Mouse (Mus musculus) forebrain, embryonic 15.5 days (tissue): ENCODE data around the gene Arhgef16. TPM values are rescaled to one million over a fixed set of nuclear protein-coding genes. Genes with fewer than 3 reads are reported as not detected.

Source experiments
- ATAC-seq: fragments of 200-750 bp; cut with Nextera tagmentation; replicated peaks from 2 replicates; pipeline ENCODE4 v1.8.0; 2017; ENCODE audit warnings: mild to moderate bottlenecking, moderate TSS enrichment, moderate library complexity
- H3K27ac ChIP-seq: fragments of 300-500 bp; sonication (generic); replicated peaks from 2 replicates; pipeline ENCODE4 v1.5.1; 2015; ENCODE audit warnings: mild to moderate bottlenecking, inconsistent platforms
- H3K27me3 ChIP-seq: fragments of 300-500 bp; sonication (generic); 2 replicates; pipeline ENCODE4 v1.6.1; 2015; ENCODE audit warnings: inconsistent platforms
- H3K36me3 ChIP-seq: fragments of 300-500 bp; sonication (generic); 2 replicates; pipeline ENCODE4 v1.6.1; 2015; ENCODE audit warnings: mild to moderate bottlenecking, inconsistent platforms
- H3K4me1 ChIP-seq: fragments of 300-500 bp; sonication (generic); 2 replicates; pipeline ENCODE4 v1.6.1; 2015; ENCODE audit warnings: inconsistent platforms
- H3K4me2 ChIP-seq: fragments of 300-500 bp; sonication (generic); replicated peaks from 2 replicates; pipeline ENCODE4 v1.6.1; 2015; ENCODE audit warnings: mild to moderate bottlenecking, inconsistent platforms
- H3K4me3 ChIP-seq: fragments of 300-500 bp; sonication (generic); 2 replicates; pipeline ENCODE4 v1.5.1; 2015; ENCODE audit warnings: mild to moderate bottlenecking, inconsistent platforms
- H3K9ac ChIP-seq: fragments of 300-500 bp; sonication (generic); replicated peaks from 2 replicates; pipeline ENCODE4 v1.6.1; 2015; ENCODE audit warnings: mild to moderate bottlenecking, inconsistent platforms
- H3K9me3 ChIP-seq: fragments of 300-500 bp; sonication (generic); 2 replicates; pipeline ENCODE4 v1.6.1; 2016; ENCODE audit warnings: inconsistent platforms
- WGBS: fragments of 180-500 bp; shearing (Covaris S2); methylation state at CpG from one replicate; pipeline ENCODE4 v1.1.7; 2015; ENCODE audit warnings: mixed read lengths; 5-methylcytosine and 5-hydroxymethylcytosine counted together
- polyA plus RNA-seq: library from polyadenylated mRNA; unstranded; fragments of >200 nt; fragmentation: Nextera tagmentation; extraction: Ambion mirVana; gene quantifications from 2 replicates; pipeline ENCODE4 v1.2.1, GENCODE M21; 2015

The Arhgef16 gene
- polyA plus RNA-seq, 1 experiment from 2014 or later: 0.60 TPM

DNA sequence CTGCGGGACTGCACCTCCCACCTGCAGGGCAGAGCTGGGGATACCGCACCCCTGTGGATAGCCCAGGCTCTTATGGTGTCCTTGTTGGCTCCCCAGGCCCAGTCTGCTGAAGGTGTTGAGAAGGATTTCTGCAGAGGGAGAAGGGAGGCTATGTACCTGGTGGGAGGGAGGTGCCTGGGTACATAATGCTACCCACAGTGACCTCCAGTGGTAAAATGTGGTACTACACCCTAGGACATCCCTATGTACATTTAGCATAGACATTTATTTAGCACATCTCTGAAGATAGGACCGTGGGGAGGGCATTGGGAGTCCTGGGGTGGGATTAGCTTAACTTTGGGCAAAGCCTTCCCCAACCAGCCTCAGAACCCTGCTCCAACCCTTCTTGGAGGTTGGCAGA is 28.5 kb downstream of the Arhgef16 start:
- WGBS: 57% methylated on average over 3 of the region's 3 CpGs
- H3K4me3 ChIP-seq: no peak overlapping the region
- H3K36me3 ChIP-seq: no peaks in the 10 kb centered on the region
- H3K4me1 ChIP-seq: no peaks in the 10 kb centered on the region
- no peak overlapping the region for H3K27ac ChIP-seq
- H3K4me2 ChIP-seq: no peak overlapping the region
- H3K9ac ChIP-seq: no peak overlapping the region
- H3K27me3 ChIP-seq: no peaks in the 10 kb centered on the region
- ATAC-seq: no peak; the same call in 1 of the 2 replicates
- no peaks in the 10 kb centered on the region for H3K9me3 ChIP-seq

DNA sequence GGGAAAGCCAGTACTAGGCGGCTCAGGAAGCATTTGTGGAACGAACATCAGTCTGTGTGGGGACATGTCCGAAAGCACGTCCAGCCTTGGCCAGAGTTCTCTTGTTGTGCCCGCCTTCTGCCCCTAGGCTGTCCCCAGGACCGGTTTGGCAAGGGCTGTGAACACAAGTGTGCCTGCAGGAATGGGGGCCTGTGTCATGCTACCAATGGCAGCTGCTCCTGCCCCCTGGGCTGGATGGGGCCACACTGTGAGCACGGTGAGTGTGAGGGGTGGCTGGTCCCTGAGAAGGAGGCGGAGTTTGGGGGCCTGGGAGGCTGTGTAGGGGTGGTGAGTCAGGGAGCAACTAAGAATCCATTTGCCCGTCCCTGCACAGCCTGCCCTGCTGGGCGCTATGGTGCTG is 32.0 kb downstream of the Arhgef16 start:
- Histone ChIP-seq H3K27ac (no peak overlapping the region), H3K4me2 (no peak overlapping the region), H3K9me3 (no peaks in the 10 kb centered on the region), H3K36me3 (no peaks in the 10 kb centered on the region), H3K4me3 (no peak overlapping the region), H3K4me1 (no peaks in the 10 kb centered on the region), H3K27me3 (no peaks in the 10 kb centered on the region), H3K9ac (no peak overlapping the region)
- ATAC-seq: no peak
- WGBS: 58% methylated on average over 10 of the region's 10 CpGs

DNA sequence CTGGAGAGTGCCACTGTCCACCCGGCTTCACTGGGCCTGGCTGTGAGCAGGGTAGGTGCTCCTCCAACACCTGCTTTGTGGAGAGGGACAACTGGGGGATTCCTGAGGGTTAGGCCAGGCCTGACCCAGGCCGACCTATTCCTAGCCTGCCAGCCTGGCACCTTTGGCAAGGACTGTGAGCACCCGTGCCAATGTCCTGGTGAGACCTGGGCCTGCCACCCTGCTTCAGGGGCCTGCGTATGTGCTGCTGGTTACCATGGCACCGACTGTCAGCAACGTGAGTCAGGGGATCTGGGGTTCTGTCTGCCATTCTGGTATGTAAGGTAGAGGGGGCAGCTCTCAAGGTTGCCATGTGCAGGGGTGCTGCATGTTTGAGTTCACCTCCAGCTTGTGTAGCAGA is 34.0 kb downstream of the Arhgef16 start:
- H3K27me3 ChIP-seq: no peaks in the 10 kb centered on the region
- no peaks in the 10 kb centered on the region for H3K36me3 ChIP-seq
- H3K4me3 ChIP-seq: no peak overlapping the region
- no peak overlapping the region for H3K9ac ChIP-seq
- peaks cover 4% of the 10 kb centered on the region; the same call in 1 of the 2 replicates for H3K9me3 ChIP-seq
- H3K27ac ChIP-seq: no peak overlapping the region
- 84% methylated on average over 6 of the region's 6 CpGs for WGBS
- no peak for ATAC-seq
- H3K4me1 ChIP-seq: no peaks in the 10 kb centered on the region
- no peak overlapping the region for H3K4me2 ChIP-seq

DNA sequence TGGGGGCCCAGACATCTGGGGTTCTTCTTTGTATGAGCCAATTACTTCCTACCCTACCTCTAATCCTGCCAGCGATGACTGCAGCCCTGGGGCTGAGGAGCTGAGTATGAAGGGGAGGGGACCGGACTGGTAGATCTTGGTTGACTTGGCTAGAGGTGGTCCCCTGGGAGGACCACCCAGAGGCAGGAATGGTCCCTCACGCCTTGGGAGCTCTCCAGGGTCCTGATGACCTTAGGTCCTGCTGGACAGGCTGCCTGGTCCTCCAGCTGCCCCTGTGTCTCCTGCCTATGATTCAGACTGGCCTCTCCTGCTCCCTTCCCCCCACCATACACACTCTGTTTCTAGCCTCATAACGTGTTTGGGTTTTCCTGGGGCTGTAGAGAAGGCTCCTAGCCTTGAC is 39.4 kb downstream of the Arhgef16 start:
- H3K4me1 ChIP-seq: no peaks in the 10 kb centered on the region
- ATAC-seq: no peak
- H3K36me3 ChIP-seq: no peaks in the 10 kb centered on the region
- H3K4me2 ChIP-seq: no peak overlapping the region
- peaks cover 4% of the 10 kb centered on the region; the same call in 1 of the 2 replicates for H3K9me3 ChIP-seq
- 59% methylated on average over 4 of the region's 4 CpGs for WGBS
- no peaks in the 10 kb centered on the region for H3K27me3 ChIP-seq
- H3K9ac ChIP-seq: no peak overlapping the region
- no peak overlapping the region for H3K4me3 ChIP-seq
- H3K27ac ChIP-seq: no peak overlapping the region

DNA sequence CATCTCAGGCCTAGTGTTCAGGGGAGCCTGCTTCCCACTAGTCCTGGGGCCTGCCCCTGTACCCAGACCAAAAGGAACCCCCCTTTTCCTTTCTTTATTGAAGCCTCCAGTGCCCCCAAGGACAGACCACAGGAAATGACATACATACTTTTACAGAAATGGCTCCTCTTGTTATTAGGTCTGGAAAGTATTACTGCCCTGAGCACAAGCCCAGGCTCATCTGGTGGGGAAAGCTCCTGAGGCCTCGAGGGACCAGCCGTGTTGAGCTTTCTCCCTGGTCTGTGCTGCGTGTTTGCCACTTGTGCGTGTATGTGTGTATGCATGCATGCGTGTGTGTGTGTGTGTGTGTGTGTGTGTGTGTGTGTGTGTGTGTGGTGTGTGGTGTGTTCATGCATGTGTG is 40.7 kb downstream of the Arhgef16 start:
- no peak for ATAC-seq
- Histone ChIP-seq H3K4me2 (no peak overlapping the region), H3K27me3 (no peaks in the 10 kb centered on the region), H3K9me3 (peaks cover 4% of the 10 kb centered on the region; the same call in 1 of the 2 replicates), H3K4me3 (no peak overlapping the region), H3K9ac (no peak overlapping the region), H3K4me1 (no peaks in the 10 kb centered on the region), H3K36me3 (no peaks in the 10 kb centered on the region), H3K27ac (no peak overlapping the region)
- WGBS: 96% methylated on average over 5 of the region's 5 CpGs

DNA sequence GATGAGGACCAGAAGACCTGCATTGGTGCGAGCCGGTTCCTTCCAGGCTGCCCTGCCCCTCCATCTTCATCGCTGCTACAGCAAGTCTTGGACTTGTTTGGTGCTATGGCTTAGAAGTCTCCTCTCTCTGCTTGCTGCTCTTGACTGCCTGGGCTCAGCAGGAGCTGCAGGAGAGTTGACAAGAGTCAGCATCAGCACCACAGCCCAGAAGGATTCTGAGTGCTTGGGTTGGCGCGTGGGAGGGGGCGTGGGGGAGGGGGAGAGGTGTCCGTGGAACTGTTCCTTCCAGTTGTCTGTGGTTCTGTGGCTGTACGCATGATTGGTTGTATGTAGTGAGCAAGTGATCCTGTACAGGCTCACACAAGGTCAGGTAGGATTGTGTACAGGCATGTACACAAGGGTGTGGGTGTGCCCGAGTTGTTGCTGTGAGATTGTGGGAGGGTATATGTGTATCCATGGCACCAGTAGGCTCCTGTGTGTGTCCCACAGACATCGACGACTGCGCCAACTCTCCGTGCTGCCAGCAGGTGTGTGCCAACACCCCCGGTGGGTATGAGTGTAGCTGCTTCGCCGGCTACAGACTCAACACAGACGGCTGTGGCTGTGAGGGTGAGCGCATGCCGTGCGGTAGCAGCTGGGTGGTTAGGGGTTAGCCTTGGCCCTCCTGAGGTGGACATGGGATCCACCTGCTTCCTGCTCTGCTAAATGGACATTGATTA is 48.8 kb downstream of the Arhgef16 start:
- H3K27ac ChIP-seq: no peak overlapping the region
- no peak overlapping the region for H3K9ac ChIP-seq
- no peak overlapping the region for H3K4me2 ChIP-seq
- no peaks in the 10 kb centered on the region for H3K9me3 ChIP-seq
- no peaks in the 10 kb centered on the region for H3K36me3 ChIP-seq
- 86% methylated on average over 20 of the region's 20 CpGs for WGBS
- no peak for ATAC-seq
- H3K27me3 ChIP-seq: no peaks in the 10 kb centered on the region
- H3K4me1 ChIP-seq: peaks cover 7% of the 10 kb centered on the region; the same call in 1 of the 2 replicates
- no peak overlapping the region for H3K4me3 ChIP-seq

DNA sequence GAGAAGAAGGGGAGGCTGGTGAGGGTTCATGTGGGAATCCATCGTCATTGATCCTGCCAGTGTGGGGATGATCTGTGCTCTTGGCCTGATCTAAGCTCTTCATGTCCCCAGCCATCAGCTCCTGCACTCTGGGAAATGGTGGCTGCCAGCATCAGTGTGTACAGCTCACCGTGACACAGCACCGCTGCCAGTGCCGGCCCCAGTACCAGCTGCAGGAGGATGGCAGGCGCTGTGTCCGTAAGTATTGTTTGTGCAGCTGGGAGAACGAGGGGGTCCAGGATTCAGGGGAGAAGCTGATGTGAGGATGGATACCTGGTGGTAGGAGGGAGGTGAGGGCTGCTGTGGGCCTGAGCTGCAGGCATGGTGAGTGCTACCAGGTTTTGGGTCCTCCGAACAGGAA is 52.2 kb downstream of the Arhgef16 start:
- Histone ChIP-seq H3K36me3 (no peaks in the 10 kb centered on the region), H3K4me3 (no peak overlapping the region), H3K4me2 (no peak overlapping the region), H3K9me3 (no peaks in the 10 kb centered on the region), H3K27me3 (no peaks in the 10 kb centered on the region), H3K4me1 (peaks cover 7% of the 10 kb centered on the region; the same call in 1 of the 2 replicates), H3K9ac (peak overlapping the region; percentile 19; the same call in 1 of the 2 replicates), H3K27ac (peak overlapping the region; percentile 15; the same call in 1 of the 2 replicates)
- ATAC-seq: no peak
- 51% methylated on average over 8 of the region's 8 CpGs for WGBS

DNA sequence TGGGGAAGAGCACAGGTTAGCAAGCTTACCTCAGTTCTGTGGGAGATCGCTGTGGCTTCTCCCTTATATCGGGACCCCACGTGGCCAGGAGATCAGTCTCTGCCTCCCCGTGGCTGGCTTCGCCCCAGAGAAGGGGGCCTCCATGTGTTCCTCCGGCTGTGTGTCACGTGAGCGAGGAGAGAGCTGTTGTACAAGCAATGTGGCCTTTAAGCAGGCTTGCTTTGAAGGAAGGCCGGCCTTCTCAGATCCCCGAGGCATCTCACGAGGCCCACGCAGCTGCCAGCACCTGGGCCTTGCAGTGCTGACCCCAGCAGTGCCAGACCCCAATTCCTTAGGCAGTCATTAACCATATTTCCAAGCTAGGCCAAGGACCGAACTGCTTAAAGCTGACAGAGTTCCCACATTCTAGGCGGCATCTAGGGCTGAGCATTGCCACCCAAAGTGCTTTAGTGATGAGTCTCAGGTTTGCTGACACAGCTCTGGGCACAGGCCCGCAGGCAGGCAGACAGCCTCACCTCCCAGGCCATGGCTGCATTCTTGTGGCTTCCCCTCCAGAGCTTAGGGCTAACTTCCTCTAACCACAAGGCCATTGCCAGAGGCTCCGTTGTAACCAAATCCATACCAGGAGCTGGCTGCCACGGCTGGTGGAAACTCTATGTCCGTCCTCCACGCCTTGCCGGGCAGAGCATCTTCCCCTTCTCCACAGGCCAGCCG is 53.2 kb downstream of the Arhgef16 start:
- H3K4me1 ChIP-seq: peaks cover 7% of the 10 kb centered on the region; the same call in 1 of the 2 replicates
- H3K27me3 ChIP-seq: no peaks in the 10 kb centered on the region
- no peak overlapping the region for H3K4me3 ChIP-seq
- H3K9me3 ChIP-seq: no peaks in the 10 kb centered on the region
- ATAC-seq: no peak
- H3K36me3 ChIP-seq: no peaks in the 10 kb centered on the region
- no peak overlapping the region for H3K27ac ChIP-seq
- H3K4me2 ChIP-seq: no peak overlapping the region
- WGBS: 74% methylated on average over 21 of the region's 21 CpGs
- no peak overlapping the region for H3K9ac ChIP-seq

DNA sequence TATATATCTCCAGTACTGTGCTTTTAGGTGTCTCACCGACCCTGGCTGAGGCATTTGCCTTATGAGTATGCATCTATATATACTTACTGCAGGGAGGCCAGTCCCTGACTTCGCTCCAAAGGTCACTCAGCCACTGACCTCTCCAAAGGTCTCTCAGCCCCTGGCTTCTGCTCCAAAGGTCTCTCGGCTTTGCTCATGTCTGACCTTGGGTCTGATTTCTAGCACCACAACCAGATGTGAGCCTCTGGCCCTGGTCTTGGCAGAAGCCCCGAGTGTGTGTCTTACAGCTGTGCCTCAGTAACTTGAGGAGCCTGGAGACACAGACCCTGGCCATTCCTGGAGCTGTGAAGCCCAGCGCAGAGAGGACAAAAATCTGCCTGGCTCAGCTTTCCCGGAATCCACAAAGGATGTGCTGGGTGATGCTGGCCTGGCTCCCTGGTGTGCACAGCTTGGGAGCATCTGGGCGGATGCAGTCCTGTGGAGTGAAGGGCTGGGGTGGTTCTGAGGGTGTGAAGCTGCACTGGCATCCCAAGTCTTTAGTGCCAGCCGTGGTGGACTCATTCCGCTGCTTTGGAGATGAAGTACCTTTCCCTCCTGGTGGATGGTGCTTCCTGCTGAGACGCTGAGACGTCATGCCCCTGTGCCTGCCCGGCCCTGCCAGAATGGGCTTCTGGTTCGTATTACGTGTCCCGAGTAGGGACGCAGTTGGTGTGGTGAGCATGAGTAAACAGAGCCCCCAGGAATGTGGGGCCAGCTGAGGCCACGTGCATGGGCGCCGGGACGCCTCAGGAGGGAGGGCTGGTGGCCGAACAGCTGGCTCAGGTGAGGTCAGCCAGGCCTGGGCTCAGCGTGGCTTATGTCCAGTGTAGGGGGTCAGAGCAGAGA is 54.0 kb downstream of the Arhgef16 start:
- WGBS: 50% methylated on average over 22 of the region's 22 CpGs
- Histone ChIP-seq H3K4me1 (peaks cover 7% of the 10 kb centered on the region; the same call in 1 of the 2 replicates), H3K36me3 (no peaks in the 10 kb centered on the region), H3K9me3 (no peaks in the 10 kb centered on the region), H3K9ac (no peak overlapping the region), H3K27ac (no peak overlapping the region), H3K4me2 (no peak overlapping the region), H3K27me3 (no peaks in the 10 kb centered on the region), H3K4me3 (no peak overlapping the region)
- ATAC-seq: no peak

DNA sequence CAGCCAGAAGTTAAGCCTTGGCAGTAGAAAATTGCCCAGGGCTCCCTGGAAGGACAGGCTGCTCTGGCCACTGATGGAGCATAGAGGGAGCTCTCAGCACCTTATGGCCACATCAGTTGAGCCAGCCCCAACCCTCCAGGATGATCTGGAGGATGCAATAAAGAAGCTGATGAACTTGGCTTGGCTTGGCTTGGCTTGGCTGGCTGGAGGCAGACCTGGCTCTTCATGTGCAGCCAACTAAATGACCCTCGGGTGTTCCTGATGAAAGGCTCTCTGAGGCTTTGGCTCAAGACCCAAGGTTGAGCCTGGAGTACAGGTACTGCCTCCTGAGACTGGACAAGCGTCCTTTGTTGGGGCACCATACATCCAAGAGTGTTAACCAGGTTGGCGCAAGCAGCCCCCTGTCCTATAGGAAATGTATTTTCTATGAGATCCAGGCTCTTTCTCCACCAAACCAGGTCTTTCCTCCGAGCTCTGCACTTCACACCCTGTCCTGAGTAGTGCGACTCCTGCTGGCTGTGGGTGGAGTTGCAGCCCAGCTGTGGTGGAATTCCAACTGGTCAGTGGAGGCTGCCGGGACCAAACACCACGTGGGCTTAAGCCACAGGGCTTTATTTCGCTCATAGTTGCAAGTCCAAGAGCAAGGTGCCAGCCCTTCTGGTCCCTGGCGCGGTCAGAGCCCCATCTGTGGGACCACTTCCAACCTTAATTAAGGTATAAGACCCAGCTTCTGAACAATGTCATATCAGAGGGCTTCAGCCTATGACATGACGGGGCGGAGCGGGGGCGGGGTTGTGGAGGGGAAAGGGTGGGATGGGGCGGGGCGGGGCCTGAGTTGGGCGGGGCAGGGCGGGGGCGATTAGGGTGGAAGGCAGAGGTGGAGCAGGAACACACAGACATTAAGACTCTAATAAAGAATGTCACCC is 55.1 kb downstream of the Arhgef16 start:
- Histone ChIP-seq H3K4me3 (no peak overlapping the region), H3K27ac (no peak overlapping the region), H3K36me3 (no peaks in the 10 kb centered on the region), H3K9me3 (no peaks in the 10 kb centered on the region), H3K27me3 (no peaks in the 10 kb centered on the region), H3K4me1 (peaks cover 7% of the 10 kb centered on the region; the same call in 1 of the 2 replicates), H3K9ac (no peak overlapping the region), H3K4me2 (peak overlapping the region; percentile 27; the same call in 1 of the 2 replicates)
- WGBS: 8% methylated on average over 19 of the region's 19 CpGs
- ATAC-seq: no peak

DNA sequence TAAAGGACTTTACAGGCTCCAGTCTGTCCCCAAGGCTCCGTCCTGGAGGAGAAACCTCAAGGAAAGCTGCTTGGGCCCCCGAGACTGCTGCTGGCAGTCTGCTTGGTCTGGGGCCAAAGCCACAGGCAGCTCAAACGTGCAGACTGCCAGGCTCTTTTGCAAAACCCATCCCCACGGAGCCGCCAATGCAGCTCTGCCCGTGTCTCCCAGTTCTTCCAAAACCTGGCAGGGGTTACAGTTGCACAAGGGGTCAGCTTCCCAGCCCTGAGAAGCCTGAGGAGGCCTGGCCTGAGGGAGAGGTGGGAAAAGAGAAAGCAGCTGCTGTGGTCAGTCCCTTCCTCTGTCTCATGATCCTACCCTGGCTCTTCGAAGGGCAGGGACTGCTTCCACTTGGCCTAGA is 56.1 kb downstream of the Arhgef16 start:
- Histone ChIP-seq H3K27ac (no peak overlapping the region), H3K36me3 (no peaks in the 10 kb centered on the region), H3K27me3 (no peaks in the 10 kb centered on the region), H3K9me3 (no peaks in the 10 kb centered on the region), H3K4me2 (no peak overlapping the region), H3K9ac (no peak overlapping the region), H3K4me3 (no peak overlapping the region), H3K4me1 (peaks cover 7% of the 10 kb centered on the region; the same call in 1 of the 2 replicates)
- WGBS: 70% methylated on average over 7 of the region's 7 CpGs
- no peak for ATAC-seq
